Mouse (Mus musculus): ENCODE data around the gene Socs2. TPM values are rescaled to one million over a fixed set of nuclear protein-coding genes. Genes with fewer than 3 reads are reported as not detected.

Socs2 gene
- polyA plus RNA-seq, 1 experiment, result 16.6 TPM

DNA sequence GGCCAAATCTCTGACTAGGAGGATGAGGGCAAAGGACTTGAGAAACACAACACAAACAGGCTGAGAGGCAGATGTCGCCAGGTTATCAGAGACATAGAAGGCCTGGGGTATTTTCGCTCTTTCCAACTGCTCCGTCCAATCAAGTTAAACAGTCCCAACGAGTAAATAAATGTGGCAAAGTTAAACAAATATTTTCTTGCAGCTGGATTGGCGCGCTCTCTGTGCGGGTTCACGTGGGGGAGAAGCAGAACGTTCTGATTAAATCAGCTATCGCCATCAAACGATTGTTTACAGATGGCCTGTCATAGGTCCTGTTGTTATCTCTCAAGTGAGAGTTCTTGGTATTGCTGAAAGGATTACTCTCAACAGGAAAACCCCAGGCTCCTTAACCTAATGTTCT, 22.0 kb upstream of the Socs2 start:
- no peak for DNase-seq
- Histone ChIP-seq H3K27me3 (ENCODE audit: control insufficient read depth, insufficient read depth, low read length) (no peaks in the 10 kb centered on the region), H3K4me3 (replicated peaks; ENCODE audit: insufficient read depth, low read depth, low read length) (no peak overlapping the region), H3K27ac (ENCODE audit: insufficient read depth, low read length) (no peak overlapping the region), H3K4me1 (ENCODE audit: control insufficient read depth, insufficient read depth, low read length) (no peaks in the 10 kb centered on the region)
- no peak for TF ChIP-seq POLR2A (IDR thresholded peaks at IDR 0.05; ENCODE audit: borderline replicate concordance, insufficient read depth, low read length)
- no peak for TF ChIP-seq CTCF (IDR thresholded peaks at IDR 0.05; ENCODE audit: borderline replicate concordance, insufficient read depth, low read depth, low read length)
- WGBS, result 83% methylated on average over 11 of the region's 11 CpGs

DNA sequence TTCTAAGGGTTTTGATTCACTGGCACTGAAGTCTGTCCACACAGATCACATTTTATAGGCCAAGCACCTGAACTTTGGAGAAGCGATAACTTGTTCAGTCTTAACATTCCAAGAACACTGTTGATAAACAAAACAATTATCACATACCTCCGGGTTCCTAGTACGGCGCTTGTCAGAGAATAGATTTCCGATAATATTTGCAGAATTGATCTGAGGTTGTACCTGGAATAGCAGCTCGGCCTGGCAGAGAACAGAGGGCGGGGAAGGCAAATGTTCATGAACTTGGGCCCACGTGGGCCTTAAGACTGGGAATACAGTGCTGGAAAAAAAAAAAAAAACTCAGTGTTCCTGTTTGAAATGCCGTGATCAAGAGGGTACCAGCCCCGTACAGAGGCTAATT, 13.3 kb upstream of the Socs2 start:
- no peak overlapping the region for H3K27ac ChIP-seq (ENCODE audit: insufficient read depth, low read length)
- DNase-seq, result no peak
- no peak for TF ChIP-seq CTCF (IDR thresholded peaks at IDR 0.05; ENCODE audit: borderline replicate concordance, insufficient read depth, low read depth, low read length)
- no peak for TF ChIP-seq POLR2A (IDR thresholded peaks at IDR 0.05; ENCODE audit: borderline replicate concordance, insufficient read depth, low read length)
- no peak overlapping the region for H3K4me3 ChIP-seq (replicated peaks; ENCODE audit: insufficient read depth, low read depth, low read length)
- H3K27me3 ChIP-seq (ENCODE audit: control insufficient read depth, insufficient read depth, low read length), result no peaks in the 10 kb centered on the region
- no peaks in the 10 kb centered on the region for H3K4me1 ChIP-seq (ENCODE audit: control insufficient read depth, insufficient read depth, low read length)
- WGBS, result 91% methylated on average over 10 of the region's 10 CpGs

DNA sequence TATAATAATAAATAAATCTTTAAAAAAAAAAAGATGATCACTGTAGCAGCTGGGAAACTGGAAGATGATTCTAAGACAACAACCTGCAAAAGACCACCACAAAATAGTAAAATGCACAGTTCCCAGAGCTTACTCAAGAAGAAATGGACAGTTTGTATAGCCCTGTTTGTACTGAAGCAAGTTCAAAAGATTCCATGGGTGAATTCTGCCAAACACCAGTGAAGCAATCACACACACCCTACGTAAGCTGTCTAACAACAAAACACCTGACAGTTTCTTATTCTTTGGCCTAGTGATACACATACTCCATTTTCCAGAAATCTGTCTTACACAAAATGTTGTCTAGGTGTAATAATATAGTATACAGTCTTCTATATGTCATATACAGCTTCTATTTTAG, 12.1 kb upstream of the Socs2 start:
- no peaks in the 10 kb centered on the region for H3K4me1 ChIP-seq (ENCODE audit: control insufficient read depth, insufficient read depth, low read length)
- WGBS, result 96% methylated on average over 1 of the region's 1 CpGs
- TF ChIP-seq CTCF (IDR thresholded peaks at IDR 0.05; ENCODE audit: borderline replicate concordance, insufficient read depth, low read depth, low read length) (no peak), POLR2A (IDR thresholded peaks at IDR 0.05; ENCODE audit: borderline replicate concordance, insufficient read depth, low read length) (no peak)
- no peak for DNase-seq
- no peaks in the 10 kb centered on the region for H3K27me3 ChIP-seq (ENCODE audit: control insufficient read depth, insufficient read depth, low read length)
- no peak overlapping the region for H3K27ac ChIP-seq (ENCODE audit: insufficient read depth, low read length)
- no peak overlapping the region for H3K4me3 ChIP-seq (replicated peaks; ENCODE audit: insufficient read depth, low read depth, low read length)

DNA sequence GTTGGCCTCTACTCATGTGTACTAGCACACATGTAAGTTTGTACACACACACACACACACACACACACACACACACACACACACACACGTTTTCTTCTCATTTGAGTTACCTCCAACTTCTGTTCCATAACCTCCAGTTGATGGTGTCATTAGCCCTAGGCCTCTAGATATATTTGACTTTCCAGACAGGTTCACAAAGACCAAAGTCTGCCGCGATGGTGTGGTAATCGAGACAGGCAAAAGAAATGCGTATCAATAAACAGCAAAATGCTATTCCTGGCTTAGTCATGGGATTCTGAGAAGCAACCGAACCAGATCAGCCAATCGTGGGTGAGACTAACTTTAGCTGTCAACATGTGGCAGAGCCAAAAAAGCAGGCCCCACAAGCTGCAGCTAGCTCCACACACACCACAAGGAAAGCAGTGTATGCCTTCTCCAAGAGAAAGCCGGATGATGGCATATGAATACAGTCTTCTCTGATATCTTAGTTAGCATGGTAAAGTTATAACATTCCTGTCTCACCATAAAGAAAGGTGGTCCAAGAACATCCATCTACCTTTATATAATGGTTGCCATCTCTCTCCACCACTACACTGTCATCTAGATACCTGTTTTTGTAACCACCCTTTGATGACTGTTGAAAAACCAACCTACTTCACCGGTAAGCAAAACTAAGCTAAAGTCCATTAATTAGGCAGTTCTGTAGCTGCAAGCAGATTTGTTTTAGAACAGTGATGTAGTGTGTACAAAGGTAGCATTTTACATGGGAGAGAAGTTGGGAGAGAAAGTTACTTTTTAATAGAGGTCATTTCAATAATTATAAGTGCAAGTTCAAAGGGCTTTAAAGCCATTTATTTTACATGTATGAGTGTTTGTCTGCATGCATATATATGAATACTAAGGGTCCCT, 9.5 kb upstream of the Socs2 start:
- no peak for TF ChIP-seq CTCF (IDR thresholded peaks at IDR 0.05; ENCODE audit: borderline replicate concordance, insufficient read depth, low read depth, low read length)
- TF ChIP-seq POLR2A (IDR thresholded peaks at IDR 0.05; ENCODE audit: borderline replicate concordance, insufficient read depth, low read length), result no peak
- Histone ChIP-seq H3K27ac (ENCODE audit: insufficient read depth, low read length) (no peak overlapping the region), H3K4me3 (replicated peaks; ENCODE audit: insufficient read depth, low read depth, low read length) (no peak overlapping the region), H3K27me3 (ENCODE audit: control insufficient read depth, insufficient read depth, low read length) (no peaks in the 10 kb centered on the region), H3K4me1 (ENCODE audit: control insufficient read depth, insufficient read depth, low read length) (no peaks in the 10 kb centered on the region)
- 82% methylated on average over 9 of the region's 9 CpGs for WGBS
- DNase-seq, result no peak

DNA sequence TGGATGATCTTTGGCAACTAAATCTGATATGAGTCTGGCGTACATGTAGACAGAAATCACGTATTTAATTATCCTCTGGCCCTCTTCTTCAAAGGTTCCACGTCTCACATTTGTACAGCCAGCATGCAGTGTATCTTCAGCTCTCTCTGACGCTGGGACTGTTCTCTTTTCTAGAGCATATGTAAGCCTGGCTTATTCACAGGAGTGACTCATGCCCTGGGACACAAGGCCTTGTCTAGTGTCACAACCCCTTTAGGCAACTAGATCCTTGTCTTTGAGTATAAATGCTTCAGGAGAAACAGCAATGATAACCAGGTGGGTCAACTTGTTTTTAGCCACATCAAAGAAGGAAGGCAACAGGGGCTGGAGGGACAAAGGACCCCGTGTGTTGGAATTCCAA, 5.7 kb upstream of the Socs2 start:
- no peak for DNase-seq
- Histone ChIP-seq H3K27ac (ENCODE audit: insufficient read depth, low read length) (no peak overlapping the region), H3K4me1 (ENCODE audit: control insufficient read depth, insufficient read depth, low read length) (no peaks in the 10 kb centered on the region), H3K4me3 (replicated peaks; ENCODE audit: insufficient read depth, low read depth, low read length) (no peak overlapping the region), H3K27me3 (ENCODE audit: control insufficient read depth, insufficient read depth, low read length) (no peaks in the 10 kb centered on the region)
- TF ChIP-seq CTCF (IDR thresholded peaks at IDR 0.05; ENCODE audit: borderline replicate concordance, insufficient read depth, low read depth, low read length), result no peak
- WGBS, result 86% methylated on average over 5 of the region's 5 CpGs

DNA sequence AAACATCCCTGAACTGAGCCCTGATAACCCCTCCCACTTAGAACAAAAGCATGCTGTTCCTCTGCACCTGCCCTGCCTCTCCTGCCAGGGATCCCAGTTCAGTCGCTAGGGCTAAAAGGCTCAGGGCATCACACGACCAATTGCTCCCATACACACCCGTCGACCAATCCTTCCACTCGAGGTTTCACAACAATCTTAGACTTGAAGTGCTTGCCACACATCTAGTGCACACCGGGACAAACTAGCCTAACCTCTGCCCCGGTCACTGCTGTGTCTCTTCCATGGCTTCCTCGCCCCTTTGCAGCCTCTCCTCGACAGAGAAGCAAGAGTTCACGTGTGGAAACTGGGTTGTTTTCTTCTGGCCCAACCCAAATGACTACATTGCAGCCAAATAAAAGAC, 3.3 kb upstream of the Socs2 start:
- no peak overlapping the region for H3K4me3 ChIP-seq (replicated peaks; ENCODE audit: insufficient read depth, low read depth, low read length)
- no peak for TF ChIP-seq POLR2A (IDR thresholded peaks at IDR 0.05; ENCODE audit: borderline replicate concordance, insufficient read depth, low read length)
- TF ChIP-seq CTCF (IDR thresholded peaks at IDR 0.05; ENCODE audit: borderline replicate concordance, insufficient read depth, low read depth, low read length), result no peak
- no peaks in the 10 kb centered on the region for H3K27me3 ChIP-seq (ENCODE audit: control insufficient read depth, insufficient read depth, low read length)
- no peak for DNase-seq
- no peak overlapping the region for H3K27ac ChIP-seq (ENCODE audit: insufficient read depth, low read length)
- no peaks in the 10 kb centered on the region for H3K4me1 ChIP-seq (ENCODE audit: control insufficient read depth, insufficient read depth, low read length)
- 81% methylated on average over 10 of the region's 10 CpGs for WGBS

DNA sequence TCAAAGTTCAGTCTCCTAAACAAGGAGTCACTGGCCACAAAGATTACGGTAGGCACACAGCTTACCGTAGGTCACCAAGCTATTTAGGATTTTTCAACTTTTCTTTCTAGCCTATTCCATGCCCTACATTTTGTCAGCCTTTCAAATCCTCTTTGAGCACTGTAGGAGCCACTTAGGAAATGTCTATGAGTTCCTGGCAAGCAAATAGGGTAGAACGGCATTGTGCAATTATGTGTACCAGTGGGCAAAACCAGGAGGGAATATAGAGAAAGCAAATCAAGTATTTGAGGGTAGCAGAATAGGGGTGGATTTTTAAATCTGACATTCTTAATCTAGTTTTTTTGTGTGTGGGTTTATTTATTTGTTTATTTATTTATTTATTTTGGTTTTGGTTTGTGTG, 2.7 kb upstream of the Socs2 start:
- H3K27ac ChIP-seq (ENCODE audit: insufficient read depth, low read length), result no peak overlapping the region
- H3K4me1 ChIP-seq (ENCODE audit: control insufficient read depth, insufficient read depth, low read length), result no peaks in the 10 kb centered on the region
- 89% methylated on average over 3 of the region's 3 CpGs for WGBS
- no peak overlapping the region for H3K4me3 ChIP-seq (replicated peaks; ENCODE audit: insufficient read depth, low read depth, low read length)
- TF ChIP-seq CTCF (IDR thresholded peaks at IDR 0.05; ENCODE audit: borderline replicate concordance, insufficient read depth, low read depth, low read length), result no peak
- H3K27me3 ChIP-seq (ENCODE audit: control insufficient read depth, insufficient read depth, low read length), result no peaks in the 10 kb centered on the region
- DNase-seq, result no peak

DNA sequence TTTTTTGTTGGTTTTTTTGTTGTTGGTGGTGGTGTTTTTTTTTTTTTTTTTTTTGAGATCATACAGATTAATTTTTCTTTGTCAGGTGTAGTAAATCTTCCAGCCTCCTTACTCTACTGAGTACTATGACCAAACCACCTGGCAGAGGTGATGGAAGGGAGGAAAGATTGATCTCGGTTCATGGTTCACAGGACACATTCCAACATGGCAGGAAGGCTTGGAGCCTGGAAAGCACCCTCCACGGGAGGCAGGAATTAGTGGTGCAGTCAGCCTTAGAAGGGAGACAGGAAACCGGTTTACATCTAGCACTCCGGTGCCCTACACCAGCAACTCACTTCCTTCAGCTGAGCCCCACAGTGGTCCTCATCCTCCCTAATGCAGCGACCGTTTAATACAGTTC, 1.7 kb upstream of the Socs2 start:
- DNase-seq, result no peak
- TF ChIP-seq POLR2A (IDR thresholded peaks at IDR 0.05; ENCODE audit: borderline replicate concordance, insufficient read depth, low read length) (no peak), CTCF (IDR thresholded peaks at IDR 0.05; ENCODE audit: borderline replicate concordance, insufficient read depth, low read depth, low read length) (no peak)
- no peaks in the 10 kb centered on the region for H3K27me3 ChIP-seq (ENCODE audit: control insufficient read depth, insufficient read depth, low read length)
- 76% methylated on average over 6 of the region's 6 CpGs for WGBS
- no peaks in the 10 kb centered on the region for H3K4me1 ChIP-seq (ENCODE audit: control insufficient read depth, insufficient read depth, low read length)
- H3K27ac ChIP-seq (ENCODE audit: insufficient read depth, low read length), result no peak overlapping the region
- H3K4me3 ChIP-seq (replicated peaks; ENCODE audit: insufficient read depth, low read depth, low read length), result no peak overlapping the region
